Mouse (Mus musculus) limb, embryonic 15.5 days (tissue): Measurements from ENCODE around the gene Dnm1. TPM values are rescaled to one million over a fixed set of nuclear protein-coding genes. Genes with fewer than 3 reads are reported as not detected.
A peak's percentile ranks its signal among the peaks of the same experiment; 100 is the strongest.
"Not testable (repeated sequence)": the region's sequence is repeated elsewhere in the genome, so short reads cannot be mapped to it uniquely, and the experiment has no call there.

Experiments used
- ATAC-seq: fragments of 200-750 bp; cut with Nextera tagmentation; 2 replicates; pipeline ENCODE4 v1.8.0; 2017; ENCODE audit warnings: low read depth, moderate TSS enrichment; ENCODE audit not compliant: insufficient number of reproducible peaks, low FRiP score, low TSS enrichment
- H3K27ac ChIP-seq: fragments of 300-500 bp; sonication (generic); 2 replicates; pipeline ENCODE4 v1.5.1; 2015; ENCODE audit warnings: moderate library complexity, mild to moderate bottlenecking, inconsistent platforms
- H3K27me3 ChIP-seq: fragments of 300-500 bp; sonication (generic); 2 replicates; pipeline ENCODE4 v1.6.1; 2015; ENCODE audit warnings: inconsistent platforms
- H3K36me3 ChIP-seq: fragments of 300-500 bp; sonication (generic); 2 replicates; pipeline ENCODE4 v1.6.1; 2015; ENCODE audit warnings: inconsistent platforms
- H3K4me1 ChIP-seq: fragments of 300-500 bp; sonication (generic); 2 replicates; pipeline ENCODE4 v1.6.1; 2015; ENCODE audit warnings: inconsistent platforms
- H3K4me2 ChIP-seq: fragments of 300-500 bp; sonication (generic); 2 replicates; pipeline ENCODE4 v1.6.1; 2015; ENCODE audit warnings: mild to moderate bottlenecking, inconsistent platforms
- H3K4me3 ChIP-seq: fragments of 300-500 bp; sonication (generic); 2 replicates; pipeline ENCODE4 v1.5.1; 2015; ENCODE audit warnings: mild to moderate bottlenecking, inconsistent platforms
- H3K9ac ChIP-seq: fragments of 300-500 bp; sonication (generic); 2 replicates; pipeline ENCODE4 v1.6.1; 2015; ENCODE audit warnings: inconsistent platforms
- H3K9me3 ChIP-seq: fragments of 300-500 bp; sonication (generic); 2 replicates; pipeline ENCODE4 v1.6.1; 2016; ENCODE audit warnings: inconsistent platforms
- WGBS: fragments of 180-500 bp; shearing (Covaris S2); methylation state at CpG from one replicate; pipeline ENCODE4 v1.1.7; 2015; 5-methylcytosine and 5-hydroxymethylcytosine counted together
- polyA plus RNA-seq: library from polyadenylated mRNA; unstranded; fragments of >200 nt; fragmentation: Nextera tagmentation; extraction: Ambion mirVana; gene quantifications from 2 replicates; pipeline ENCODE4 v1.2.1, GENCODE M21; 2015

Gene Dnm1
- polyA plus RNA-seq, 1 experiment from 2014 or later, result 26.6 TPM

GRCm38 (mm10) chr2:32307247-32307798 is 45.8 kb downstream of the Dnm1 start:
- Histone ChIP-seq H3K27ac (no peak overlapping the region), H3K4me1 (peaks cover 35% of the 10 kb centered on the region), H3K9ac (no peak overlapping the region), H3K4me3 (no peak overlapping the region), H3K27me3 (no peaks in the 10 kb centered on the region), H3K36me3 (peaks cover 84% of the 10 kb centered on the region), H3K4me2 (no peak overlapping the region), H3K9me3 (no peaks in the 10 kb centered on the region)
- no peak for ATAC-seq
- 90% methylated on average over 6 of the region's 6 CpGs for WGBS

- H3K27ac ChIP-seq, result no peak overlapping the region
- peaks cover 96% of the 10 kb centered on the region for H3K36me3 ChIP-seq
Observed at GRCm38 (mm10) chr2:32306176-32306575, 47.0 kb downstream of the Dnm1 start.

DNA sequence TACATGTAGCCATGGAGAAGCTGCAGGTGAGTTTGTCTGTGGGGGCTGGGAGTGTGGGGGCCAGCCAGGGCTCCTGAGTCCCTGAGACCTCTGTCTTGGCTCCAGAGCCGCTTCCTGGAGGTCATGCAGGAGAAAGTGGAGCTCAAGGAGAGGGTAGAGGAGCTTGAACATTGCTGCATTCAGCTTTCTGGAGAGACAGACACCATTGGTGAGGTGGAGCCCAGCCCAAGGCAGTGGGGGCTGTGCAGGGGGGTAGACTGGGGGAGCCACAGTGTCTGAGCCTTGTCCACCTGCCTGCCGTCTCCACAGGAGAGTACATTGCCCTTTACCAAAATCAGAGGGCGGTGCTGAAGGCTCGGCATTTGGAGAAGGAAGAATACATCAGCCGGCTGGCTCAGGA is 47.5 kb downstream of the Dnm1 start:
- Histone ChIP-seq H3K4me3 (no peak overlapping the region), H3K4me1 (peaks cover 18% of the 10 kb centered on the region), H3K27me3 (no peaks in the 10 kb centered on the region), H3K27ac (0 out of 2 replicates have a peak overlapping the region, but pooled peaks have one; percentile 1), H3K36me3 (peaks cover 99% of the 10 kb centered on the region), H3K9me3 (no peaks in the 10 kb centered on the region), H3K4me2 (no peak overlapping the region), H3K9ac (no peak overlapping the region)
- WGBS, result 87% methylated on average over 5 of the region's 5 CpGs
- ATAC-seq, result no peak

More at GRCm38 (mm10) chr2:32306176-32306575, 47.0 kb downstream of the Dnm1 start:
- no peaks in the 10 kb centered on the region for H3K27me3 ChIP-seq
- no peak overlapping the region for H3K4me3 ChIP-seq
- peaks cover 23% of the 10 kb centered on the region for H3K4me1 ChIP-seq
- H3K9me3 ChIP-seq, result no peaks in the 10 kb centered on the region
- H3K4me2 ChIP-seq, result no peak overlapping the region
- WGBS, result 86% methylated on average over 9 of the region's 9 CpGs
- no peak for ATAC-seq
- no peak overlapping the region for H3K9ac ChIP-seq

DNA sequence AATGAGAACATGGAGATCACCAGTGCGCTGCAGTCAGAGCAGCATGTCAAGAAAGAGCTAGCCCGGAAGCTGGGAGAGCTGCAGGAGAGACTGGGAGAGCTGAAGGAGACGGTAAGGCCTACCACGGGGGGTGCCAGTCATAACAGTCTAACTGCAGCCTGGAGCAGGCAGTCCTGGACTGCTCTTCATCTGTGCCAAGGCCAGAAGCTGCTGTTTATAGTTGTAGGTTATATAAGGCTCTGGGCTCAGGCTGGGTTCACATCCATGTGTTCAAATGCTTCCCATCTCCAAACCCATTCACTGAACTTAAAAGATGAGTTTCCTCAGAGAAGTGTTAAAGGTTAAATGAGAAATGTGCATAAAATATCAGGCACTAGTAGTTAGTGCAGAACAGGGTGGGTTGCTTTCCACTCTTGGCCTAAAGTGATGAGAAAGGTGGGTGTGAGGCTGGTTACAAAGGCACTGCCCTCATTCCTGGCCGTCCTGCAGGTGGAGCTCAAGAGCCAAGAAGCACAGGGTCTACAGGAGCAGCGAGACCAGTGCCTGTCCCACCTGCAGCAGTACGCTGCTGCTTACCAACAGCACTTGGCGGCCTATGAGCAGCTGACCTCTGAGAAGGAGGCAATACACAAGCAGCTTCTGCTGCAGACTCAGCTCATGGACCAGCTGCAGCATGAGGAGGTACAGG is 48.8 kb downstream of the Dnm1 start:
- Histone ChIP-seq H3K27me3 (no peaks in the 10 kb centered on the region), H3K9ac (no peak overlapping the region), H3K4me2 (no peak overlapping the region), H3K4me3 (no peak overlapping the region), H3K4me1 (peaks cover 5% of the 10 kb centered on the region; the same call in 1 of the 2 replicates), H3K27ac (no peak overlapping the region), H3K9me3 (no peaks in the 10 kb centered on the region), H3K36me3 (peaks cover 97% of the 10 kb centered on the region)
- WGBS, result 49% methylated on average over 8 of the region's 8 CpGs
- ATAC-seq, result 0 out of 2 replicates have a peak, but pooled peaks have one; percentile 45

DNA sequence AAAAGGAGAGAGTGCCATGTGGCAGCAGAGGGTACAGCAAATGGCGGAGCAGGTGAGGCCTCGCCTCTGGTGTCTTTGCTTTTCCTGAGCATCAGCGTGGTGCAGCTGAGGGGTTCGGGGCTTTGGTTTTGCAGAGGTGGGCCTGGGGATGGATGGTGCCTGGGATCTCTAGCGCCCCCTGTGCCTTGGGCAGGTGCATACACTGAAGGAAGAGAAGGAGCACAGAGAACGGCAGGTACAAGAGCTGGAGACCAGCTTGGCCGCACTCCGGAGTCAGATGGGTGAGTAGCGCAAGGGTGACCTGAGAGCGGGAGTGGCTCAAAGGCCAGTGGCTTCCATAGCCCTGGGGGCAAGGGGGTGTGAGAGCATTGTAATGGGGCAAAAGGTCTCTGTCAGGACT is 50.2 kb downstream of the Dnm1 start:
- Histone ChIP-seq H3K27ac (no peak overlapping the region), H3K4me2 (no peak overlapping the region), H3K9me3 (no peaks in the 10 kb centered on the region), H3K4me3 (no peak overlapping the region), H3K27me3 (no peaks in the 10 kb centered on the region), H3K4me1 (0 out of 2 replicates have a peak, but pooled peaks cover 4% of the 10 kb centered on the region), H3K9ac (no peak overlapping the region), H3K36me3 (peaks cover 99% of the 10 kb centered on the region)
- no peak for ATAC-seq
- WGBS, result 86% methylated on average over 10 of the region's 10 CpGs

GRCm38 (mm10) chr2:32299469-32299868 is 53.7 kb downstream of the Dnm1 start:
- Histone ChIP-seq H3K4me3 (no peak overlapping the region), H3K27ac (no peak overlapping the region), H3K36me3 (peaks cover 88% of the 10 kb centered on the region), H3K4me2 (no peak overlapping the region), H3K4me1 (0 out of 2 replicates have a peak, but pooled peaks cover 1% of the 10 kb centered on the region), H3K9ac (no peak overlapping the region), H3K9me3 (no peaks in the 10 kb centered on the region), H3K27me3 (no peaks in the 10 kb centered on the region)
- ATAC-seq, result no peak
- WGBS, result 90% methylated on average over 4 of the region's 4 CpGs

- H3K4me2 ChIP-seq, H3K27ac ChIP-seq, H3K9ac ChIP-seq, H3K4me3 ChIP-seq, H3K4me1 ChIP-seq, H3K9me3 ChIP-seq, H3K27me3 ChIP-seq, ATAC-seq: not testable (repeated sequence)
- 89% methylated on average over 2 of the region's 2 CpGs for WGBS
- H3K36me3 ChIP-seq, result peaks cover 71% of the 10 kb centered on the region
Observed at GRCm38 (mm10) chr2:32295842-32296241, 57.3 kb downstream of the Dnm1 start.

DNA sequence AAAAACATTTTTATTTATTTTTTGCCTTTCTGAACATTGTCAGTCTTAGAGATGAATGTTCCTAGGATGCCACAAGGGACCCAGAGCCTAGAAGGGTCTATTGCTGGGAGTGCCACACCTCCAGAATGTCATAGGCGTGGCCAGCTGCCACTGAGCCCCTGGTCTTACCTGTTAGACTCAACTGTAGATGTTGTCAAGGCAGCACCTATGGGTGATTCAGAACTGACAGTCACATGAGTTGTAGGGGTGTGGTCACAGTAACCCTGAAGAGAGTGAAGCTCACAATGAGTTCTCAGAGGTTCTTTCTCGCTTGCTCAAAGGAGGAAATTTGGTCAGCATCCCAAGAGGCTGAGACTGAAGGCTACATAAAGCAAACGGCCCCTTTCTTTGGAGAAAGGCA is 57.9 kb downstream of the Dnm1 start:
- no peaks in the 10 kb centered on the region for H3K9me3 ChIP-seq
- 89% methylated on average over 3 of the region's 3 CpGs for WGBS
- H3K4me3 ChIP-seq, result no peak overlapping the region
- H3K27me3 ChIP-seq, result no peaks in the 10 kb centered on the region
- peaks cover 9% of the 10 kb centered on the region; the same call in 1 of the 2 replicates for H3K4me1 ChIP-seq
- H3K4me2 ChIP-seq, result no peak overlapping the region
- H3K36me3 ChIP-seq, result peaks cover 66% of the 10 kb centered on the region
- ATAC-seq, result no peak
- no peak overlapping the region for H3K9ac ChIP-seq
- no peak overlapping the region for H3K27ac ChIP-seq

GRCm38 (mm10) chr2:32294348-32294747 is 58.8 kb downstream of the Dnm1 start:
- Histone ChIP-seq H3K4me1 (peaks cover 12% of the 10 kb centered on the region), H3K4me2 (no peak overlapping the region), H3K27me3 (no peaks in the 10 kb centered on the region), H3K27ac (no peak overlapping the region), H3K36me3 (peaks cover 57% of the 10 kb centered on the region), H3K4me3 (no peak overlapping the region), H3K9me3 (no peaks in the 10 kb centered on the region), H3K9ac (no peak overlapping the region)
- WGBS, result 78% methylated on average over 8 of the region's 8 CpGs
- no peak for ATAC-seq

DNA sequence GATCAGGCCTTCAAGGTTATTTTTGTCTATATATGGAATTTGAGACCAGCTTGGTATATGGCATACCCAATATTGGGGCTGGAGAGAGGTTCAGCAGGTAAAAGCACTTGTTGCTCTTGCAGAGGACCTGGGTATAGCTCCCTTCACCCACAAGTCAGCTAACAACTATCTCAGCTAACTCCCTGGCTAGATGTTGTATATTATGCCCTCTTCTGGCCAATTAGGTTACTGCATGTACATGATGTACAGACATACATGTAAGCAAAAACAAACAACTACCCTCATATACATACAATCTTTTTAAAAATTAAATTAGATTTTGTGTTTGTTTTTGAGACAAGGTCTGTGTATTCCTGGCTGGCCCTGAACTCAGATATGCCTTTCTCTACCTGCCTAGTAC is 63.6 kb downstream of the Dnm1 start:
- Histone ChIP-seq H3K4me3 (peak overlapping the region; percentile 79), H3K36me3 (peaks cover 33% of the 10 kb centered on the region), H3K27ac (no peak overlapping the region), H3K9me3 (no peaks in the 10 kb centered on the region), H3K4me1 (peaks cover 27% of the 10 kb centered on the region), H3K27me3 (no peaks in the 10 kb centered on the region), H3K4me2 (peak overlapping the region; percentile 70), H3K9ac (no peak overlapping the region)
- ATAC-seq, result no peak

DNA sequence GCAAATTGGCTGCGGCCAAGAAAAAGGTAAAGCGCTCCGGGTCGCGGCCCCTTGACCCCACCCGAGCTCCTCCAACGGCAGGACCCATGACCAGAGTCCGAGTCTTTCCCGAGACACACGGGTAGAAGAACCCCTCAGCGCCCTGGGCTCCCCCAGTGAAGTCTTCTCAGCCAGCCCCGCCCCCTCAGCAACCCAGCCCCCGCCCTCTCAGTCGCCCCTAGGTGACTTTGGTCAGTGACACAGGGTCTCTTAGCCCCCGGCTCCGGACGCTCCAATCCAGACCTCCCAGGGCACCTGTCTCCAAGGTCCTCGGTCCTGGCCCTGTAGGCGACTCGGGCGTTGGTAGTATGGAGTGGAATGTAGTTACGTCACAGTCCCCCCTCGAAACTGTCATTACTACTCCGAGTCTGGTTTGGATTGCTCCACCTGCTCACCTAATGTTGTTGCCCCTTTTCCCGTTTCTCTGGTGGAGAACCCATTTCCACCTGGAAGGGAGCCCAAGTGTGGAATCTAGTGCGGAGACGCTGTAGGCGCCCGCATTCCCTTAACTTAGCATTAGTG is 64.7 kb downstream of the Dnm1 start:
- WGBS, result 1% methylated on average over 29 of the region's 29 CpGs
- Histone ChIP-seq H3K27me3 (no peaks in the 10 kb centered on the region), H3K4me2 (peak overlapping the region; percentile 70), H3K9ac (peak overlapping the region; percentile 75), H3K9me3 (no peaks in the 10 kb centered on the region), H3K4me3 (peak overlapping the region; percentile 79), H3K4me1 (peaks cover 21% of the 10 kb centered on the region), H3K36me3 (peaks cover 35% of the 10 kb centered on the region), H3K27ac (peak overlapping the region; percentile 82)
- ATAC-seq, result peak; percentile 40

DNA sequence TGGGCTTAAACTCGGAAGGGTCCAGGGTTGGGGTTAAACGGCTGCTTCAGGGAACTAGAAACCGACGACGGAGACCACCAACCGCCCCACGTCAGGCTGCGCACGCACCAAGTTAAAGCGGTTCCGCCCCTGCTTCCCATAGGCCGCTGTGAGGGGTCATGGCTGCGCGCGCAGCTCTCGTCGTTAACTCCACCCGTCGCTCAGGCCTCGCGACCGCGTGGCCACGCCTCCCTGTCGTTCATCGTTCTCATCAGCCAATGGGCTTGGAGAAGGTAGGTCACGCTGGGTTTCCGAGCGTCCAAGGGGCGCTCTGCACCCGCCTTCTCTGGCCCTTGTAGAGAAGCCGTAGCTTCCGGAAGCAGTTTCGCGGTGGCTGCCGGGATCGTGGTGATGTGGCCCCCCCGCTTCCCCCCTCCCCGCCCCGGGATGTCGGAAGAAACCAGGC is 65.2 kb downstream of the Dnm1 start, which contains the start of gene Swi5:
Gene Swi5 (minus strand): TSS at position 153 of the 445 bp plus-strand sequence.
- Histone ChIP-seq H3K9ac (peak within 1 kb of the TSS; percentile 84), H3K9me3 (no peaks in the 10 kb centered on the region), H3K4me2 (peak within 1 kb of the TSS; percentile 78), H3K36me3 (peaks cover 38% of the 10 kb centered on the region), H3K27me3 (no peaks in the 10 kb centered on the region), H3K4me1 (peaks cover 21% of the 10 kb centered on the region), H3K4me3 (peak within 1 kb of the TSS; percentile 79), H3K27ac (peak within 1 kb of the TSS; percentile 83)
- under 1% methylated on average over 38 of the region's 41 CpGs for WGBS
- ATAC-seq, result peak; percentile 99
